Mouse (Mus musculus) spleen, adult 2 months (tissue): Measurements from ENCODE around the gene H2al1f. TPM values are rescaled to one million over a fixed set of nuclear protein-coding genes. Genes with fewer than 3 reads are reported as not detected.
"Not testable (repeated sequence)": the region's sequence is repeated elsewhere in the genome, so short reads cannot be mapped to it uniquely, and the experiment has no call there.

ENCODE experiments used
- DNase-seq, 2 experiments: peaks; one replicate each; pipeline versions ENCODE4 v3.0.0 to v3.0.0-alpha.2; 2012 to 2021; ENCODE audit warnings: low spot score in 2 of 2, low read depth in 1 of 2
- H3K27ac ChIP-seq: fragments of 200-500 bp; 2 replicates; pipeline ENCODE4 v1.5.1; 2012; ENCODE audit warnings: low read length, inconsistent platforms; ENCODE audit not compliant: insufficient read depth
- H3K27me3 ChIP-seq: fragments of 200-500 bp; 2 replicates; pipeline ENCODE4 v1.6.1; 2012; ENCODE audit warnings: mild to moderate bottlenecking, moderate library complexity, low read length, inconsistent platforms; ENCODE audit not compliant: control insufficient read depth, insufficient read depth
- H3K36me3 ChIP-seq: fragments of 200-500 bp; 2 replicates; pipeline ENCODE4 v1.6.1; 2012; ENCODE audit warnings: mild to moderate bottlenecking, low read length, inconsistent platforms; ENCODE audit not compliant: control insufficient read depth, insufficient read depth
- H3K4me1 ChIP-seq: fragments of 200-500 bp; 2 replicates; pipeline ENCODE4 v1.6.1; 2011; ENCODE audit warnings: inconsistent platforms; ENCODE audit not compliant: control insufficient read depth, insufficient read depth, insufficient read length
- H3K4me3 ChIP-seq: fragments of 200-500 bp; 2 replicates; pipeline ENCODE4 v1.5.1; 2011; ENCODE audit warnings: mild to moderate bottlenecking, inconsistent platforms; ENCODE audit not compliant: insufficient read depth, insufficient read length; ENCODE audit errors: extremely low read depth
- CTCF ChIP-seq: fragments of 200-500 bp; IDR thresholded peaks from 2 replicates; pipeline ENCODE4 v1.5.1; 2011; ENCODE audit warnings: mild to moderate bottlenecking, inconsistent platforms; ENCODE audit not compliant: insufficient read depth, insufficient read length, insufficient replicate concordance; ENCODE audit errors: extremely low read depth
- POLR2A ChIP-seq: fragments of 200-500 bp; IDR thresholded peaks from 2 replicates; pipeline ENCODE4 v1.6.1; 2011; ENCODE audit warnings: low read depth, low read length, inconsistent platforms
- WGBS: fragments of 180-500 bp; shearing (Covaris S2); methylation state at CpG from one replicate; pipeline ENCODE4 v1.1.7; 2018; 5-methylcytosine and 5-hydroxymethylcytosine counted together
- polyA plus RNA-seq: library from polyadenylated mRNA; depleted of rRNA; stranded (reverse); fragments of >200 nt; gene quantifications from 2 replicates; pipeline ENCODE4 v1.2.3, GENCODE M21; 2012; rRNA removed

The H2al1f gene
- not detected in 2 replicates for polyA plus RNA-seq

DNA sequence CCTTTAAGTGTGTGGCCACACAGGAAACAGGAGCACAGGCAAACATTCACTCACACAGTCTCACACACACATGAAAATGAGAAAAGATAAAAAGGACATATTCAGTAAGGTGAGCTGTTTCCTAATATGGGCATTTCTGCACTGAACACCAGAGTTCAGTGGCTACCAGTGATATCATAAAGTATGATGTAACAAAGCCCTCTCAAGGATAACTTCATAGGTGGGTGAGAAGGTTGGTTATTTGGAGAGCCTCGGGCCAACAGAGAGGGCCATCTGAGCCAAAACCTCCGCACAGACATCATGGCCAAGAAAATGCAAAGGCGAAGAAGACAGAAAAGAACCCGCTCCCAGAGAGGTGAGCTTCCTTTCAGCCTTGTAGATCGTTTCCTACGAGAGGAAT, at the start of gene H2al1f:
H2al1f (plus strand) TSS at position 301 of the 400 bp plus-strand sequence.
- not testable (repeated sequence) for H3K27ac ChIP-seq, H3K4me3 ChIP-seq, H3K4me1 ChIP-seq, DNase-seq, H3K27me3 ChIP-seq, H3K36me3 ChIP-seq
- no CpG with 5 or more reads among the region's 6 CpGs for WGBS

DNA sequence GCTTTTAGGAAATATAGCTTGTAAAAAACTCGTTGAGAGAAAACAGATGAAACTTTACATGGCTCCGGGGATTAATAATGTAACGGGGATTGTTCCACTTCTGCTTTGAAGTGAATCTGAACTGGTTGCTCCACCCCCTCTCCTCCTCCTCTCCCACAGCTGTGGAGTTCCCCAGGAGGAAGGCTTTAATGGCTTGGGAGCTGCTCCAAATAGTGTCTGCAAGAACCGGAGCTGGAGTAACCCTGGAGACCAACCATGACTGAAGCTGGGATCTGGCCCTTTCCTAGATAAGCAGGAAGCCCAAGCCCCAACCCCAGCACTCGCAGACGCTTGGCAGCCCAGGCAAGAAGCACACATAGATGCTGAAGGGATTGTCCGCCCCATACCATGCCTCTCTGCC, 47.2 kb upstream of the H2al1f start:
- 75% methylated on average over 7 of the region's 7 CpGs for WGBS
- DNase-seq = no peak

DNA sequence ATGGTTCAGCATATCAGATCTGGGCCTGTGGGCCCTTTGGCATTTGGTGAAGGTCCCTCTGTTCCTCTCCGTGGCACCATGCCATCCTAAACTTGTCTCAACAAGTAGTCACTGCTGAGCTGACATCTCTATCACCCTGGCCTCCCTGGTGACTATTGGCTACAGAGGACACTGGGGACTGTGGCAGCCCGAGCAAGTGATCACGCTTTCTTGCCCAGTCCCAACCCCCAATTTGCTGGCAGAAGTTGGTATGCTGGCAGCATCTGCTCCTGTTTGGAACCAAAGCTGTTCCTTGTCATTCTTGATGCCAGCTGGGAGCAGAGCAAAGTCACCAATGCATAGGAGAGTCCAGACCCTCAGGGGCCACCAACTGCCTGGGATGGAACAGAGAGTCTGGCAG, 45.9 kb upstream of the H2al1f start:
- no peak for TF ChIP-seq POLR2A
- no peak for TF ChIP-seq CTCF
- WGBS = 84% methylated on average over 3 of the region's 3 CpGs
- DNase-seq = no peak
- no peaks in the 10 kb centered on the region for H3K4me1 ChIP-seq
- no peak overlapping the region for H3K4me3 ChIP-seq
- no peaks in the 10 kb centered on the region for H3K27me3 ChIP-seq
- no peak overlapping the region for H3K27ac ChIP-seq
- H3K36me3 ChIP-seq = no peaks in the 10 kb centered on the region

More for the DNA sequence above, 47.2 kb upstream of the H2al1f start:
- TF ChIP-seq CTCF = no peak
- no peak for TF ChIP-seq POLR2A
- no peak overlapping the region for H3K4me3 ChIP-seq
- no peaks in the 10 kb centered on the region for H3K4me1 ChIP-seq
- H3K27ac ChIP-seq = no peak overlapping the region
- H3K36me3 ChIP-seq = no peaks in the 10 kb centered on the region
- H3K27me3 ChIP-seq = no peaks in the 10 kb centered on the region

DNA sequence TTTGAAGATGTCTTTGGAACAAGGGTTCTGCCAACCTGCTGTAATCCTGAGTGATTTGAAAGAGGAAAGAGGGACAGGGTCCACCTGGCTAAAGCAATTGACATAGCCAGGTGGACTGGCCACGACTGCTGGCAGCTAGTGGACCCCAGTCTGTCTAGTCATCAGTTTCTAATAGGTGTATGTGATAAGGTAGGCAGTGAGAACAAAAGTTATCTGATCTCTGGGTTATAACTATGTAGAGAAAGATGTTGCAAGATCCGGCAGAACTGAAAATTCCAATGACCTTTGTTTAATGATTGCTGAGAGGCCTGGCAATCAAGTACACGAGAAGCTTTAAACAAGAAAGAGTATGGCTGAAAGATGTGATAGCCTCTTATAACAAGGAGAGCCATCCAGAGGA, 41.8 kb upstream of the H2al1f start:
- 80% methylated on average over 3 of the region's 3 CpGs for WGBS
- no peak for DNase-seq
- no peak overlapping the region for H3K27ac ChIP-seq
- no peaks in the 10 kb centered on the region for H3K27me3 ChIP-seq
- no peak overlapping the region for H3K4me3 ChIP-seq
- H3K36me3 ChIP-seq = no peaks in the 10 kb centered on the region
- TF ChIP-seq POLR2A (no peak), CTCF (no peak)
- H3K4me1 ChIP-seq = no peaks in the 10 kb centered on the region

DNA sequence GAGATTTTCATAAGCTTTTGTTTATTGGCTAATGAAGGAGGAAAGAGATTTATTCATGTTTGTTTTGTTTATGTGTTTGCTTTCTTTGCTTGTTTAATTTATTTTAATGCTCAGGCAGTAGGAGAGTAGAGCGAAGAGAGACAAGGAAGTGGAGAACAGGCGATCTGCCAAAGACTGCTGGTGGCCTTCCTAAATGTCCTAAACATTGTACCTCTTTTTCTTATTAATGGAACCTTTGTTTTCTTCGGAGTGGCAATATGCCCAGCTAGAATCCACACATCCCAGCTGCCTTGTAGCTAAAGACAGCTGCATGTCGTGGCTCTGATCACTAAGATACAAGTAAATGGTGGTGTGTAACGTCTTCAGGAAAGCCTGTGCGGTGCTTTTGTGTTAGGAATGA, 37.9 kb upstream of the H2al1f start:
- H3K4me1 ChIP-seq = no peaks in the 10 kb centered on the region
- WGBS = 77% methylated on average over 6 of the region's 6 CpGs
- TF ChIP-seq POLR2A = no peak
- no peak for TF ChIP-seq CTCF
- no peak overlapping the region for H3K4me3 ChIP-seq
- H3K27me3 ChIP-seq = no peaks in the 10 kb centered on the region
- H3K36me3 ChIP-seq = no peaks in the 10 kb centered on the region
- H3K27ac ChIP-seq = no peak overlapping the region
- no peak for DNase-seq

GRCm38 (mm10) chrX:11280741-11281140, 34.2 kb upstream of the H2al1f start:
- Histone ChIP-seq H3K4me3 (no peak overlapping the region), H3K27me3 (no peaks in the 10 kb centered on the region), H3K4me1 (no peaks in the 10 kb centered on the region), H3K27ac (no peak overlapping the region), H3K36me3 (no peaks in the 10 kb centered on the region)
- TF ChIP-seq CTCF = no peak
- TF ChIP-seq POLR2A = no peak
- 63% methylated on average over 2 of the region's 2 CpGs for WGBS
- DNase-seq = no peak

DNA sequence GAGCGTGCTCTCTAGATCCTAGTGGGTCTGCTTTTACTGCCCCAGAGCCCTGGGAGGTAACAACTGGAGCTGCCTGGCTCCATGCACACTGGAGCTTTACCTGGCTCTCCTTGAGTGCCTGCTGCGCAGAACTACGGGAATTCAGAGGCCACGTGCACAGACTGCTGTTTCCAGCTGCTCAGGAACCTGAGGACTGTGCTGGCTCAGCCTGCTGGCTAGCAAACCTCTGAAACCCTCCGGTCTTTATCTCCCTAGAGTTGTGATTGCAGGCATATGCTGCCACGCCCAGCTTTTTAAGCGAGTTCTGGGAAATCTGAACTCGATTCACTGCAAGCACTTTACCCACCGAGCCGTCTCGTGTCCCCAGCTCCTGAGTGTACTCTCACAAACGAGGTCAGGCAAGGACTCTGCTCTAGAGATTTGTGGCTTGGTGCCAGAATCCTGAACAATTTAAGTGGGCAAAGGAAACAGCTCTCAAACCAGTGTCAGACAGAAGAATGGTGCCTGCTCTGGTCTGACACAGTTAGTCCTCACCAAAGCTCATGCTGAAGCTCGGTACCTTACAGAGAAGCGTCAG, 26.6 kb upstream of the H2al1f start:
- no peaks in the 10 kb centered on the region for H3K4me1 ChIP-seq
- no peaks in the 10 kb centered on the region for H3K27me3 ChIP-seq
- 77% methylated on average over 14 of the region's 14 CpGs for WGBS
- H3K36me3 ChIP-seq = no peaks in the 10 kb centered on the region
- no peak overlapping the region for H3K4me3 ChIP-seq
- H3K27ac ChIP-seq = no peak overlapping the region
- TF ChIP-seq CTCF = no peak
- TF ChIP-seq POLR2A = no peak
- DNase-seq = no peak
